Mouse (Mus musculus) lung, embryonic 14.5 days (tissue): ENCODE measurements at regions not wholly inside any gene's neighbourhood (a gene's known extent, or its start where the extent isn't known, plus 50 kb on each side); places are given as distances from the start of the nearest gene placed in this dataset.

Experiments used
- ATAC-seq: fragments of 200-750 bp; cut with Nextera tagmentation; 2 replicates; pipeline ENCODE4 v1.8.0; 2017; ENCODE audit warnings: mild to moderate bottlenecking, moderate TSS enrichment, moderate library complexity; ENCODE audit not compliant: insufficient read depth
- DNase-seq: peaks from one replicate; pipeline ENCODE4 v3.0.0-alpha.2; 2015
- H3K27ac ChIP-seq: fragments of 300-500 bp; sonication (generic); 2 replicates; pipeline ENCODE4 v1.5.1; 2014; ENCODE audit warnings: low read depth, mild to moderate bottlenecking, moderate library complexity
- H3K27me3 ChIP-seq: fragments of 300-500 bp; sonication (generic); 2 replicates; pipeline ENCODE4 v1.6.1; 2014; ENCODE audit warnings: low read length, control low read depth; ENCODE audit not compliant: insufficient read depth
- H3K36me3 ChIP-seq: fragments of 300-500 bp; sonication (generic); 2 replicates; pipeline ENCODE4 v1.6.1; 2014; ENCODE audit warnings: control low read depth; ENCODE audit not compliant: insufficient read depth
- H3K4me1 ChIP-seq: fragments of 300-500 bp; sonication (generic); 2 replicates; pipeline ENCODE4 v1.6.1; 2014; ENCODE audit warnings: antibody characterized with exemption, control low read depth; ENCODE audit not compliant: insufficient read depth
- H3K4me2 ChIP-seq: fragments of 300-500 bp; sonication (generic); 2 replicates; pipeline ENCODE4 v1.6.1; 2014; ENCODE audit warnings: mild to moderate bottlenecking
- H3K4me3 ChIP-seq: fragments of 300-500 bp; sonication (generic); 2 replicates; pipeline ENCODE4 v1.5.1; 2014; ENCODE audit warnings: low read depth, low read length
- H3K9ac ChIP-seq: fragments of 300-500 bp; sonication (generic); 2 replicates; pipeline ENCODE4 v1.6.1; 2014
- H3K9me3 ChIP-seq: fragments of 300-500 bp; sonication (generic); 2 replicates; pipeline ENCODE4 v1.6.1; 2016; ENCODE audit warnings: low read depth, low read length, control low read depth
- CTCF ChIP-seq: IDR thresholded peaks from 2 replicates; pipeline ENCODE4 v1.5.1; 2016; ENCODE audit warnings: antibody characterized with exemption, low read depth
- WGBS: fragments of 180-500 bp; shearing (Covaris S2); extraction: QIAGEN DNeasy Blood & Tissue Kit; methylation state at CpG from one replicate; pipeline ENCODE4 v1.1.7; 2014; 5-methylcytosine and 5-hydroxymethylcytosine counted together

GRCm38 (mm10) chr5:120297190-120297589 is 134.3 kb upstream of the Lhx5 start:
- no peaks in the 10 kb centered on the region for H3K9me3 ChIP-seq
- no peaks in the 10 kb centered on the region for H3K4me1 ChIP-seq
- 11% methylated on average over 10 of the region's 10 CpGs for WGBS
- no peak overlapping the region for H3K4me2 ChIP-seq
- H3K4me3 ChIP-seq: no peak overlapping the region
- no peak for TF ChIP-seq CTCF
- H3K36me3 ChIP-seq: no peaks in the 10 kb centered on the region
- no peak overlapping the region for H3K27ac ChIP-seq
- ATAC-seq (no peak), DNase-seq (no peak)
- H3K9ac ChIP-seq: no peak overlapping the region
- peaks cover 46% of the 10 kb centered on the region for H3K27me3 ChIP-seq

- WGBS: 45% methylated on average over 3 of the region's 3 CpGs
These were observed 133.7 kb upstream of the Lhx5 start for GRCm38 (mm10) chr5:120297665-120298282.

GRCm38 (mm10) chr5:120301672-120302071 is 129.8 kb upstream of the Lhx5 start:
- Histone ChIP-seq H3K4me3 (peak overlapping the region; percentile 31; the same call in 1 of the 2 replicates), H3K4me1 (no peaks in the 10 kb centered on the region), H3K9me3 (no peaks in the 10 kb centered on the region), H3K4me2 (peak overlapping the region; percentile 60), H3K36me3 (no peaks in the 10 kb centered on the region), H3K9ac (no peak overlapping the region; the same call in 1 of the 2 replicates), H3K27ac (no peak overlapping the region), H3K27me3 (peaks cover 62% of the 10 kb centered on the region)
- ATAC-seq: no peak
- TF ChIP-seq CTCF: no peak
- 4% methylated on average over 16 of the region's 16 CpGs for WGBS
- peak; percentile 35 for DNase-seq

More at GRCm38 (mm10) chr5:120297665-120298282, 133.7 kb upstream of the Lhx5 start:
- no peak for ATAC-seq
- H3K27me3 ChIP-seq: peaks cover 52% of the 10 kb centered on the region
- no peak for TF ChIP-seq CTCF
- H3K4me3 ChIP-seq: no peak overlapping the region
- peak; percentile 37 for DNase-seq
- no peak overlapping the region for H3K4me2 ChIP-seq
- no peak overlapping the region for H3K27ac ChIP-seq
- no peak overlapping the region for H3K9ac ChIP-seq
- H3K36me3 ChIP-seq: no peaks in the 10 kb centered on the region
- H3K4me1 ChIP-seq: no peaks in the 10 kb centered on the region
- no peaks in the 10 kb centered on the region for H3K9me3 ChIP-seq

GRCm38 (mm10) chr5:120302307-120302706 is 129.2 kb upstream of the Lhx5 start:
- Histone ChIP-seq H3K4me3 (peak overlapping the region; percentile 31), H3K9me3 (no peaks in the 10 kb centered on the region), H3K9ac (peak overlapping the region; percentile 41), H3K27me3 (peaks cover 58% of the 10 kb centered on the region), H3K36me3 (no peaks in the 10 kb centered on the region), H3K4me1 (no peaks in the 10 kb centered on the region), H3K4me2 (peak overlapping the region; percentile 60), H3K27ac (no peak overlapping the region)
- no peak for TF ChIP-seq CTCF
- ATAC-seq (no peak), DNase-seq (peak; percentile 24)
- 2% methylated on average over 47 of the region's 47 CpGs for WGBS

- TF ChIP-seq CTCF: no peak
- ATAC-seq (no peak), DNase-seq (no peak)
- Histone ChIP-seq H3K9ac (no peak overlapping the region), H3K27ac (no peak overlapping the region), H3K27me3 (peaks cover 53% of the 10 kb centered on the region), H3K9me3 (no peaks in the 10 kb centered on the region), H3K4me3 (no peak overlapping the region), H3K4me1 (no peaks in the 10 kb centered on the region), H3K4me2 (peak overlapping the region; percentile 32; the same call in 1 of the 2 replicates), H3K36me3 (no peaks in the 10 kb centered on the region)
- WGBS: 18% methylated on average over 12 of the region's 13 CpGs
These were observed 127.2 kb upstream of the Lhx5 start for GRCm38 (mm10) chr5:120304295-120304701.

GRCm38 (mm10) chr5:120312299-120312698 is 119.2 kb upstream of the Lhx5 start:
- no peak overlapping the region for H3K9ac ChIP-seq
- peak; percentile 64 for TF ChIP-seq CTCF
- 76% methylated on average over 6 of the region's 6 CpGs for WGBS
- DNase-seq: no peak
- no peak overlapping the region for H3K4me2 ChIP-seq
- no peaks in the 10 kb centered on the region for H3K36me3 ChIP-seq
- H3K4me1 ChIP-seq: no peaks in the 10 kb centered on the region
- H3K27ac ChIP-seq: no peak overlapping the region
- H3K9me3 ChIP-seq: peaks cover 5% of the 10 kb centered on the region; the same call in 1 of the 2 replicates
- H3K4me3 ChIP-seq: no peak overlapping the region
- no peaks in the 10 kb centered on the region for H3K27me3 ChIP-seq
- no peak for ATAC-seq

GRCm38 (mm10) chr5:120313984-120314383 is 117.5 kb upstream of the Lhx5 start:
- H3K27ac ChIP-seq: no peak overlapping the region
- H3K4me3 ChIP-seq: no peak overlapping the region
- 65% methylated on average over 6 of the region's 6 CpGs for WGBS
- H3K9ac ChIP-seq: no peak overlapping the region
- no peak for TF ChIP-seq CTCF
- no peak overlapping the region for H3K4me2 ChIP-seq
- no peak for DNase-seq
- peaks cover 5% of the 10 kb centered on the region; the same call in 1 of the 2 replicates for H3K9me3 ChIP-seq
- no peaks in the 10 kb centered on the region for H3K27me3 ChIP-seq
- no peak for ATAC-seq
- no peaks in the 10 kb centered on the region for H3K36me3 ChIP-seq
- H3K4me1 ChIP-seq: no peaks in the 10 kb centered on the region

- no peak overlapping the region for H3K9ac ChIP-seq
- H3K27me3 ChIP-seq: no peaks in the 10 kb centered on the region
- no peaks in the 10 kb centered on the region for H3K4me1 ChIP-seq
- H3K4me2 ChIP-seq: no peak overlapping the region
- ATAC-seq: no peak
- DNase-seq: no peak
- peaks cover 5% of the 10 kb centered on the region; the same call in 1 of the 2 replicates for H3K9me3 ChIP-seq
- TF ChIP-seq CTCF: no peak
- no peak overlapping the region for H3K4me3 ChIP-seq
- no peaks in the 10 kb centered on the region for H3K36me3 ChIP-seq
- 39% methylated on average over 8 of the region's 8 CpGs for WGBS
- no peak overlapping the region for H3K27ac ChIP-seq
These were observed 116.4 kb upstream of the Lhx5 start for GRCm38 (mm10) chr5:120315116-120315515.
